Mouse (Mus musculus): ENCODE results near the gene Rftn1.
A peak's percentile ranks its signal among the peaks of the same experiment; 100 is the strongest.
"Not testable (repeated sequence)": the region's sequence is repeated elsewhere in the genome, so short reads cannot be mapped to it uniquely, and the experiment has no call there.

The Rftn1 gene

GRCm38 (mm10) chr17:50190131-50191015 lies at the start of gene Rftn1:
Gene Rftn1, minus strand, starts transcription at chr17:50190674.
- peak; percentile 26 for DNase-seq

- DNase-seq = no peak
These were observed 47.5 kb upstream of the Rftn1 start for GRCm38 (mm10) chr17:50237818-50238610.

GRCm38 (mm10) chr17:50237436-50237709 lies 46.9 kb upstream of the Rftn1 start:
- peak; percentile 33 for DNase-seq

GRCm38 (mm10) chr17:50236702-50237435 lies 46.4 kb upstream of the Rftn1 start:
- no peak for DNase-seq

- DNase-seq = no peak
These were observed 45.6 kb upstream of the Rftn1 start for GRCm38 (mm10) chr17:50235943-50236701.

GRCm38 (mm10) chr17:50233956-50234355 lies 43.5 kb upstream of the Rftn1 start:
- DNase-seq = no peak

GRCm38 (mm10) chr17:50232821-50233220 lies 42.3 kb upstream of the Rftn1 start:
- DNase-seq = no peak

- DNase-seq = no peak
These were observed 40.7 kb upstream of the Rftn1 start for GRCm38 (mm10) chr17:50231206-50231605.

- no peak for DNase-seq
These were observed 39.1 kb upstream of the Rftn1 start for GRCm38 (mm10) chr17:50229534-50229933.

GRCm38 (mm10) chr17:50227366-50227765 lies 36.9 kb upstream of the Rftn1 start:
- no peak for DNase-seq

GRCm38 (mm10) chr17:50224718-50225117 lies 34.2 kb upstream of the Rftn1 start:
- DNase-seq = no peak

GRCm38 (mm10) chr17:50217978-50218377 lies 27.5 kb upstream of the Rftn1 start:
- DNase-seq = no peak

- no peak for DNase-seq
These were observed 24.6 kb upstream of the Rftn1 start for GRCm38 (mm10) chr17:50215104-50215503.

- DNase-seq = no peak
These were observed 22.6 kb upstream of the Rftn1 start for GRCm38 (mm10) chr17:50213117-50213516.

- no peak for DNase-seq
These were observed 21.3 kb upstream of the Rftn1 start for GRCm38 (mm10) chr17:50211816-50212215.

- no peak for DNase-seq
These were observed 19.4 kb upstream of the Rftn1 start for GRCm38 (mm10) chr17:50209831-50210230.

GRCm38 (mm10) chr17:50208137-50209045 lies 17.9 kb upstream of the Rftn1 start:
- no peak for DNase-seq

GRCm38 (mm10) chr17:50206262-50206661 lies 15.8 kb upstream of the Rftn1 start:
- DNase-seq = not testable (repeated sequence)

- not testable (repeated sequence) for DNase-seq
These were observed 15.4 kb upstream of the Rftn1 start for GRCm38 (mm10) chr17:50205840-50206239.

GRCm38 (mm10) chr17:50205152-50205782 lies 14.8 kb upstream of the Rftn1 start:
- DNase-seq = no peak
